Mouse (Mus musculus): ENCODE data around the gene Otx1. TPM values are rescaled to one million over a fixed set of nuclear protein-coding genes. Genes with fewer than 3 reads are reported as not detected.

Otx1 gene
- polyA plus RNA-seq, 1 experiment from 2014 or later, result 0.51 TPM

DNA sequence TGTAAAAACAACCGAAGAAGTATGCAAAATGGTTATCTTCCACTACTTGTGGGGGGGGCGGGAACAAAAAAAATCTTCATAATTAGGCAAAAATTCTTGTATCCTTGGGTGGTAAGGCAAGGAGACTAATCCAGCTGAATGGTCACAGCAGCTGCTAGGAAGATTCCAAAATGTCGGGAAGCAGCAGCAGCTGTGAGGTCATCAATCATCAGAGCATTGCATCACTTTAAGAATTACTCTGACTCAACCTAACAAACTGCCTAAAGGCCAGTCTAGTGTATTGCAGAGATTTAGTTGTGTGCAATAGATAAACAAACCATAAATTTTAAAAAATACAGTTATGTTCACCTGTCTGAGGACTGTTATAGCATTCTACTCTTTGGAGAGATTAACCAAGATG lies 29.1 kb downstream of the Otx1 start:
- Histone ChIP-seq H3K4me2 (ENCODE audit: low read length) (no peak overlapping the region), H3K9ac (ENCODE audit: low read depth, low read length) (no peak overlapping the region), H3K27me3 (replicated peaks; ENCODE audit: control insufficient read depth, insufficient read depth, low read length) (no peaks in the 10 kb centered on the region), H3K27ac (ENCODE audit: low read depth, low read length) (no peak overlapping the region), H3K36me3 (ENCODE audit: control insufficient read depth, insufficient read depth, low read length) (no peaks in the 10 kb centered on the region), H3K4me1 (ENCODE audit: control insufficient read depth, insufficient read depth, low read depth, low read length) (no peaks in the 10 kb centered on the region), H3K9me3 (ENCODE audit: control insufficient read depth, low read length) (no peaks in the 10 kb centered on the region), H3K4me3 (ENCODE audit: low read length) (no peak overlapping the region)
- ATAC-seq, result no peak
- 81% methylated on average over 3 of the region's 3 CpGs for WGBS

GRCm38 (mm10) chr11:21968922-21969321 lies 33.8 kb downstream of the Otx1 start:
- WGBS, result 99% methylated on average over 3 of the region's 3 CpGs
- no peak overlapping the region for H3K4me3 ChIP-seq (ENCODE audit: low read length)
- no peaks in the 10 kb centered on the region for H3K36me3 ChIP-seq (ENCODE audit: control insufficient read depth, insufficient read depth, low read length)
- no peaks in the 10 kb centered on the region for H3K27me3 ChIP-seq (replicated peaks; ENCODE audit: control insufficient read depth, insufficient read depth, low read length)
- ATAC-seq, result no peak
- no peak overlapping the region for H3K27ac ChIP-seq (ENCODE audit: low read depth, low read length)
- no peak overlapping the region for H3K4me2 ChIP-seq (ENCODE audit: low read length)
- no peaks in the 10 kb centered on the region for H3K4me1 ChIP-seq (ENCODE audit: control insufficient read depth, insufficient read depth, low read depth, low read length)
- no peaks in the 10 kb centered on the region for H3K9me3 ChIP-seq (ENCODE audit: control insufficient read depth, low read length)
- H3K9ac ChIP-seq (ENCODE audit: low read depth, low read length), result no peak overlapping the region

DNA sequence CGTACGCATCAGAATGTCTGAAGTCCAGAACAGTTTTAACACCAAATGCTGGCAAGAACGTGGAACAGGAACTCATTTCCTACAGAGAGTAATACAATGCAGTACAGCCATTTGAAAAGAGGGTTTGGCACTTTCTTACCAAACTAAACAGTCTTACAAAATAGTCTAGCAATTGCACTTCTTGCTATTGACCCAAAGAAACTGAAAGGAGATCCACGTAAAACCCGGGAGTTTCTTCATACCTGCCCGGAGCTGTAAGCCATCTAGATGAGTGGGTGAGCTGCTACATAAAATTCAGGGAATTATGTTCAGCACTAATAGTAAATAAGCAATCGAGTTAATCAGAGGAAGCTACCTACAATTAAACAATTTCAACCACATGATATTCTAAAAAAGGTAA lies 47.5 kb downstream of the Otx1 start:
- Histone ChIP-seq H3K4me2 (ENCODE audit: low read length) (no peak overlapping the region), H3K36me3 (ENCODE audit: control insufficient read depth, insufficient read depth, low read length) (no peaks in the 10 kb centered on the region), H3K27me3 (replicated peaks; ENCODE audit: control insufficient read depth, insufficient read depth, low read length) (no peaks in the 10 kb centered on the region), H3K4me3 (ENCODE audit: low read length) (no peak overlapping the region), H3K9ac (ENCODE audit: low read depth, low read length) (no peak overlapping the region), H3K9me3 (ENCODE audit: control insufficient read depth, low read length) (no peaks in the 10 kb centered on the region), H3K27ac (ENCODE audit: low read depth, low read length) (no peak overlapping the region), H3K4me1 (ENCODE audit: control insufficient read depth, insufficient read depth, low read depth, low read length) (no peaks in the 10 kb centered on the region)
- 93% methylated on average over 7 of the region's 7 CpGs for WGBS
- no peak for ATAC-seq

GRCm38 (mm10) chr11:21951657-21952237 lies 51.0 kb downstream of the Otx1 start:
- no peak for ATAC-seq
- H3K27ac ChIP-seq (ENCODE audit: low read depth, low read length), result no peak overlapping the region
- no peaks in the 10 kb centered on the region for H3K4me1 ChIP-seq (ENCODE audit: control insufficient read depth, insufficient read depth, low read depth, low read length)
- H3K27me3 ChIP-seq (replicated peaks; ENCODE audit: control insufficient read depth, insufficient read depth, low read length), result no peaks in the 10 kb centered on the region
- H3K4me3 ChIP-seq (ENCODE audit: low read length), result no peak overlapping the region
- WGBS, result 90% methylated on average over 2 of the region's 2 CpGs
- H3K9ac ChIP-seq (ENCODE audit: low read depth, low read length), result no peak overlapping the region
- no peak overlapping the region for H3K4me2 ChIP-seq (ENCODE audit: low read length)
- H3K9me3 ChIP-seq (ENCODE audit: control insufficient read depth, low read length), result no peaks in the 10 kb centered on the region
- no peaks in the 10 kb centered on the region for H3K36me3 ChIP-seq (ENCODE audit: control insufficient read depth, insufficient read depth, low read length)

GRCm38 (mm10) chr11:21950094-21950493 lies 52.6 kb downstream of the Otx1 start:
- Histone ChIP-seq H3K27ac (ENCODE audit: low read depth, low read length) (no peak overlapping the region), H3K4me3 (ENCODE audit: low read length) (no peak overlapping the region), H3K4me2 (ENCODE audit: low read length) (no peak overlapping the region)

More at GRCm38 (mm10) chr11:21950094-21950493, 52.6 kb downstream of the Otx1 start:
- ATAC-seq, result no peak
- no peaks in the 10 kb centered on the region for H3K4me1 ChIP-seq (ENCODE audit: control insufficient read depth, insufficient read depth, low read depth, low read length)
- no peaks in the 10 kb centered on the region for H3K27me3 ChIP-seq (replicated peaks; ENCODE audit: control insufficient read depth, insufficient read depth, low read length)
- H3K36me3 ChIP-seq (ENCODE audit: control insufficient read depth, insufficient read depth, low read length), result no peaks in the 10 kb centered on the region
- no peak overlapping the region for H3K9ac ChIP-seq (ENCODE audit: low read depth, low read length)
- H3K9me3 ChIP-seq (ENCODE audit: control insufficient read depth, low read length), result no peaks in the 10 kb centered on the region

Measured in hindbrain, embryonic 16.5 days (tissue).